Mouse (Mus musculus) embryo, embryonic 11 days (tissue): ENCODE measurements at regions not wholly inside any gene's neighbourhood (a gene's known extent, or its start where the extent isn't known, plus 50 kb on each side); places are given as distances from the start of the nearest gene placed in this dataset.

Experiments used
- DNase-seq: peaks from one replicate; pipeline ENCODE4 v3.0.0-alpha.2; 2015

- peak; percentile 87 for DNase-seq
Measured at GRCm38 (mm10) chr12:27140335-27140702, 202.1 kb downstream of the Sox11 start.

- DNase-seq, result peak; percentile 80
Measured at GRCm38 (mm10) chr12:27139683-27140334, 202.6 kb downstream of the Sox11 start.

GRCm38 (mm10) chr12:27138663-27139633 is 203.4 kb downstream of the Sox11 start:
- DNase-seq, result peak; percentile 69

- DNase-seq, result peak; percentile 54
Measured at GRCm38 (mm10) chr12:27135997-27136559, 206.3 kb downstream of the Sox11 start.

DNA sequence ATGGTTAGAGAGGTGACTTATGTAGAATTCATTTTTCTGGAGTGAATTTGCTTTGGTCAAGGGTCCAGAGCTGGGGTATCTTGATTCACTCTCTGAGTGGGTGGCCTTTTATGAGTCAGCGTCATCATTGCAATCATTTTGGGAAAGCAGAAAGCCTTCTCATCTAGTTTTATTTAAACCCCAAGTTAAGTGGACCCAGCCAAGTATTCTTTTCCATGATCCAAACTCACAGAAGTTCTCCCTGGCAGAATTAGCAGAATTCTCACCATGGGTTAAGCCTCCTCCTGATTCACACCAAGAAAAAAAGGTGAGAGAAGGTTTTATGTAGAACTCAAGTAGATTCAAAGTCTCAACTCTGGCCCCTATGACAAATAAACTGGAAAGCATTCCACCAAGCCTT is 211.8 kb downstream of the Sox11 start:
- DNase-seq, result no peak

DNA sequence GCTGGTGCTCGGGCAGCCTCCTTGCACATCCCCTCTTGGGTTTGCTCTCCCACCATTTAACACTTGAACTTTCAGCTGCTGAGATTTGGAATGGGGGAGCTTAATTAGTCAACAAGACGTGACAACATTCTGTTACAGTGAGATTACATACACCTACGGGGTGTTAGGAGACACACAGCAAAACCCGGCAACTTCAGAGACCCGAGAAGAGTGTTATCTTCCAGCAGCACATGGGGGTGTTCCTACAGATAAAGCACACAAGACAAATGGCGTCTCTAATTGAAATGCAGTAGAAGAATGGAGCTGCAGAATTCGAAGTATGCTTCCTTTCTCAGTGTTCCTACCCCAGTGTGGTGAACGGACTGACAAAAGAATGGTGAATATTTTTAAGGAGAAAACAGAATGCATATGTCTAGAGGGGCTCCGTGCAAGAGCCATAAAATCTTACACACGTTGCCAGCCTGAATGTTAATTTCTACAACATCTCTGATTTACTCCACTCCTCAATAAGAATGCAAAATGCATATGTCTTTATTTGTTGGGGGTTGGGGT is 215.2 kb downstream of the Sox11 start:
- DNase-seq, result no peak

- no peak for DNase-seq
Measured at GRCm38 (mm10) chr12:27118581-27118980, 223.8 kb downstream of the Sox11 start.

DNA sequence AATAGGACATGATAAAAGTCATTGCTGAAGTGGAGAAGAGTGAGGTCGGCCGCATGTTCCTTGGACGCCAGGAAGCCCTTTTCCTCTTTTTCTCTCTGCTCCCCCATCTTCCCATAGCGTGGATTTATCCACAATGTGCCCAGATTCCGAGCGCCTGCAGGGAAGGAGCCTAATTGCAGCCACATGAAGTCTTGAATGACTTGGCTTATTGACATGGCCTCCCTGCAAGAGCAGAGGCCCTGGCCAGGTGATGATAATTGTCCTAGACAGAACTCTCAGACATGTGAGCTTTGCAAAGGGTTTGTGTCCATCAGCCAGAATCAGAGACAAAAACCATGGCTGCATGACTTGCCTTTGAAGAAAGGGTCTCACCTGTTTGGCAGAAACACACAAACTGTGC is 227.0 kb downstream of the Sox11 start:
- peak; percentile 53 for DNase-seq

DNA sequence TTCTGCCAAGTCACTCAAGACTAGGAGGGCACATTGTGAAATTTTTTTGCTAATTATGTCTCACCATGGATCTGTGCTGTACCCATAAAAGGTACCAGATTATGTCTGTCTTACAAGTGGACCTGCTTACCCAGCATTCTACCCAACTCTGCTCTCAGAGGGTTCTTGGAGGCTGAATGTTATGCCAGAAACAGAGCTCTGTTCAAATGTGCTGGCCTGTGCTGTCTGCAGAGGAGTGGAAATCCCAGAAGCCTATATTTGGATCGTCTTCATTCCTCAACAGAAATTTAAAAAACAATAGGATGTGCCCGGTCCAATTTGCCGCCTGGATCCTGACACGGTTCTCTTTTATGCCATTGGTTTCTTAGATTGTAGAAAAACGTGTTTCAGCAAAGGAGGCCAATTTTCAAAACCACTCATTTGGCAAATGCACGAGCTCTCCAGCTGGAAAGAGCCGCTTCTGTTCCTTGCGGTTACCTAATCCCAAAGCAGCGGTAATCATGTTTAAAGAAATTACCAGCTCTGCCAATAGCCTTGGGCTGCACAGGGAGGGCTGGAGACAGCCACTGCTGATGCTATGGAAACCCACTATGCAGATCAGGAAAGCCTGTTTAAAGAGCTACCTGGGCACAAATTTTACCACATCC is 237.3 kb downstream of the Sox11 start:
- DNase-seq, result no peak

- DNase-seq, result no peak
Measured at GRCm38 (mm10) chr12:27102996-27103395, 239.4 kb downstream of the Sox11 start.

DNA sequence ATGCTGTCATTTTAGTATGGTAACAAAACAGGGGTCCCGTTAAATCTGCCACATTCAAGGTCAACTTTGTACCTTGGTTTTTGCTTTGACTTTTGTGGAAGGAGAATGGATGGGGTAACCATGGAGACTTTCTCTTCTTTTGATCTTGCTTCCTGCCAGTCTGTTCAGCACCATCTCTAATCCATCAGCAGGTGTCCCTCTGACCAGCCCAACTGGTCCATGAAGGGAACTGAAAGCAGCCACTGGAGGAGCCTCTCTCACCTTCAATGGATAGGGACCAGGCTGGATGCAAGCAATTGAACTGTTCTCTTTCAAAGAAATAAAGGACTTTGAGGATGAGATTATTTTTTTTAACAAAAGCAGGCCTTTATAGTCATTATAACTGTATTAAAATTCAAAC is 253.2 kb downstream of the Sox11 start:
- no peak for DNase-seq

DNA sequence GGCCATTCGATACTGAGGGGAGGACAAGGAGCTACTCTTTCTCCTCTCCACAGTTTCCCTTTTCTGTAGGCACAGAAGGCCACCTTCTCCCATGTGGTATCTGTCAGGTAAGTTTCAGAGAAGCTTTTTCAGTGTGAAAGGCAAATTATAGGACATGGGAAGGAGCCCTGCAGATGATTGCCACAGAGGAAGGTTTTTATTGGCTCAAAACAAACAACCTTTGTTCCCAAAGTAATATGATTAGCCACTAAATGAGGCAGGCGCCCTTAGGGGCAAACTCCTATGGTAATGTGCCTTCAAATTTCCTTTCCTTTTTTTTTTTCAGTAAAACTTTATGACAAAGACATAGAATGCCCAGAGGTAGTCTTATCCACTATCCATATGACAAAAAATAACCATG is 256.5 kb downstream of the Sox11 start:
- DNase-seq, result no peak

- DNase-seq, result peak; percentile 72
Measured at GRCm38 (mm10) chr12:27083645-27084550, 258.5 kb downstream of the Sox11 start.

GRCm38 (mm10) chr12:27083089-27083488 is 259.3 kb downstream of the Sox11 start:
- peak; percentile 73 for DNase-seq

GRCm38 (mm10) chr12:27082624-27083023 is 259.8 kb downstream of the Sox11 start:
- DNase-seq, result peak; percentile 93

DNA sequence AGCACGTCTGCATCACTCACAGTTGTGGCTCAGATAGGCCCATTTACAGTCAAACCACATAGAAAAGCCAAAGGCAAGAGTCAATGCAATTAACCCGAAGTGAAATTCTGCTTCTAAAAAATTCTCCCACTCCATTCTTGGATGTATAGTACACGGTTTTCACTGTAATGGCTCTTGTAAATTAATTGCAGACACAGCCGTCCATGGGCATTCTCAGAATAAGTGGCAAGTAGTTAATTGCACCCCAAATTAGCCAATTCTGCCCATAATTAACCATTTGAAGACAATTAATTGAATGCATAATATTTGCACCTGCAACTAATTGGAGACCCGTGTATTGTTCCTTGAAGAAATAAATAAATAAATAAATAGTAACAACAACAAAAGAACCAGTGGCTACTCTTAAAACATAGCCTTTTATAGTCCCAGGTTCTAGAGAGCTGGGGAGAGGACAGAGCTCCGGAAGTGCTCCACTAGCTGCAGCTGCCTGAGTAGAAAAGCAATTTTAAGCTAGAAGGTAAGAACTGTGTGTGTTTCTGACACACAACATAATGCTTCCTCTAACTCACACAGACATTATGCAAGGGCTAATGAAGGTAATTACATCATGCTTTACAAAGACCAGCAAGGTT is 266.2 kb downstream of the Sox11 start:
- DNase-seq, result no peak

- DNase-seq, result peak; percentile 82
Measured at GRCm38 (mm10) chr12:27065011-27065517, 277.3 kb downstream of the Sox11 start.

GRCm38 (mm10) chr12:27063518-27063917 is 278.9 kb downstream of the Sox11 start:
- DNase-seq, result no peak

DNA sequence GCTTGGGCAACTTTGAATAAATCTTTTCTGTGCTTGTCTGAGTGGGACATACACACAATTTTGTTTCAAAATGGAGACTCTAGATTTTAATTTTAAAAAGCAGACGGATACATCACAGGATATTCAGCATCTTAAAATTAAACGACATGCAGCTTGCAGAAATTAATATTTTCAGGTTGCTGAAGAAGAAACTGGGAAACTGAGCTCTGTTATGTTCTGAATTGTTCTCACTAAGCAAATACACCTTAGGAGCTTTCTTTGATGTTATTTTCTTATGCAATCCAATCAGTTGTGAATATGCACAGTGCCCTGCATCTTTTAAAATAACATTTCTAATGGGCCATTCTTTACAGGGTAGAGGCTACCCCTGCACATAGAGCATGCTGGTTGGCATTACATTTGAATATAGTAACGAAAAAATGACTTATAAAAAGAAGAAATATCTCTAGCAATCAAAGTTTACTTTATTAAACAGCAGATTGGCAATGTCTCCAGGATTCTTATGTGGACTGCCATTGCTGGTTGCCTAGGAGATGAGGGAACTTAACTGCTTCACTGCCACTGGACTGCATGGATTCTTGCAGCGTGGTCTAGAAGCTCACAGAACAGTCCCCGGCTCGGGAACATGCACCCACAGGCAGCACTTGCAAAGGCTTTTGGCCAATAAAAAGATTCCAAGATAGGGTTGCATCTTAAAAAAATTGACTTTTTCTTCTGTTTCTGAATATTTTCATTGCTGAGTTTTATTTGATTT is 279.7 kb downstream of the Sox11 start:
- peak; percentile 65 for DNase-seq

- peak; percentile 87 for DNase-seq
Measured at GRCm38 (mm10) chr12:27062061-27062461, 280.3 kb downstream of the Sox11 start.
